Mouse (Mus musculus) hindbrain, embryonic 12.5 days (tissue): ENCODE data around the gene Drg2. TPM values are rescaled to one million over a fixed set of nuclear protein-coding genes. Genes with fewer than 3 reads are reported as not detected.
A peak's percentile ranks its signal among the peaks of the same experiment; 100 is the strongest.

Source experiments
- ATAC-seq: fragments of 200-750 bp; cut with Nextera tagmentation; 2 replicates; pipeline ENCODE4 v1.8.0; 2017; ENCODE audit warnings: moderate TSS enrichment; ENCODE audit not compliant: low FRiP score
- H3K27ac ChIP-seq: fragments of 300-500 bp; sonication (generic); 2 replicates; pipeline ENCODE4 v1.5.1; 2016; ENCODE audit warnings: mild to moderate bottlenecking
- H3K27me3 ChIP-seq: fragments of 300-500 bp; sonication (generic); 2 replicates; pipeline ENCODE4 v1.6.1; 2016; ENCODE audit warnings: mild to moderate bottlenecking
- H3K36me3 ChIP-seq: fragments of 300-500 bp; sonication (generic); 2 replicates; pipeline ENCODE4 v1.6.1; 2016; ENCODE audit warnings: mild to moderate bottlenecking
- H3K4me1 ChIP-seq: fragments of 300-500 bp; sonication (generic); 2 replicates; pipeline ENCODE4 v1.6.1; 2016
- H3K4me2 ChIP-seq: fragments of 300-500 bp; sonication (generic); replicated peaks from 2 replicates; pipeline ENCODE4 v1.6.1; 2016; ENCODE audit warnings: mild to moderate bottlenecking
- H3K4me3 ChIP-seq: fragments of 300-500 bp; sonication (generic); 2 replicates; pipeline ENCODE4 v1.5.1; 2016; ENCODE audit warnings: mild to moderate bottlenecking
- H3K9ac ChIP-seq: fragments of 300-500 bp; sonication (generic); 2 replicates; pipeline ENCODE4 v1.6.1; 2016; ENCODE audit warnings: mild to moderate bottlenecking, moderate library complexity
- H3K9me3 ChIP-seq: fragments of 300-500 bp; sonication (generic); replicated peaks from 2 replicates; pipeline ENCODE4 v1.6.1; 2016; ENCODE audit warnings: mild to moderate bottlenecking
- WGBS: fragments of 180-500 bp; shearing (Covaris S2); methylation state at CpG from one replicate; pipeline ENCODE4 v1.1.7; 2016; 5-methylcytosine and 5-hydroxymethylcytosine counted together
- polyA plus RNA-seq: library from polyadenylated mRNA; unstranded; fragments of >200 nt; fragmentation: Nextera tagmentation; extraction: Ambion mirVana; gene quantifications from 2 replicates; pipeline ENCODE4 v1.2.1, GENCODE M21; 2016

The Drg2 gene
- polyA plus RNA-seq, 1 experiment from 2014 or later, result 94.4 TPM

- no peaks in the 10 kb centered on the region for H3K9me3 ChIP-seq
- no peak overlapping the region for H3K27ac ChIP-seq
- ATAC-seq, result no peak
- WGBS, result 86% methylated on average over 5 of the region's 5 CpGs
- no peak overlapping the region for H3K4me3 ChIP-seq
- no peaks in the 10 kb centered on the region for H3K4me1 ChIP-seq
- H3K4me2 ChIP-seq, result no peak overlapping the region
- no peaks in the 10 kb centered on the region for H3K27me3 ChIP-seq
- no peaks in the 10 kb centered on the region for H3K36me3 ChIP-seq
- H3K9ac ChIP-seq, result no peak overlapping the region
Observed at GRCm38 (mm10) chr11:60475668-60476362, 21.4 kb downstream of the Drg2 start.

GRCm38 (mm10) chr11:60478121-60478520, 23.7 kb downstream of the Drg2 start:
- Histone ChIP-seq H3K9me3 (no peaks in the 10 kb centered on the region), H3K4me1 (no peaks in the 10 kb centered on the region), H3K4me3 (no peak overlapping the region), H3K36me3 (no peaks in the 10 kb centered on the region), H3K27ac (no peak overlapping the region), H3K4me2 (0 out of 2 replicates have a peak overlapping the region, but pooled peaks have one; percentile 2), H3K27me3 (no peaks in the 10 kb centered on the region), H3K9ac (no peak overlapping the region)
- 46% methylated on average over 14 of the region's 17 CpGs for WGBS
- no peak for ATAC-seq

- no peaks in the 10 kb centered on the region for H3K27me3 ChIP-seq
- no peaks in the 10 kb centered on the region for H3K4me1 ChIP-seq
- H3K9ac ChIP-seq, result no peak overlapping the region
- ATAC-seq, result no peak
- no peak overlapping the region for H3K4me3 ChIP-seq
- H3K36me3 ChIP-seq, result no peaks in the 10 kb centered on the region
- H3K9me3 ChIP-seq, result no peaks in the 10 kb centered on the region
- no peak overlapping the region for H3K27ac ChIP-seq
- H3K4me2 ChIP-seq, result no peak overlapping the region
- WGBS, result 71% methylated on average over 3 of the region's 3 CpGs
Observed at GRCm38 (mm10) chr11:60486267-60486666, 31.9 kb downstream of the Drg2 start.

GRCm38 (mm10) chr11:60492726-60493125, 38.3 kb downstream of the Drg2 start:
- no peak overlapping the region for H3K27ac ChIP-seq
- H3K27me3 ChIP-seq, result no peaks in the 10 kb centered on the region
- H3K9ac ChIP-seq, result no peak overlapping the region
- H3K36me3 ChIP-seq, result no peaks in the 10 kb centered on the region
- H3K4me3 ChIP-seq, result no peak overlapping the region
- no peak overlapping the region for H3K4me2 ChIP-seq
- H3K4me1 ChIP-seq, result no peaks in the 10 kb centered on the region
- H3K9me3 ChIP-seq, result no peaks in the 10 kb centered on the region
- 92% methylated on average over 5 of the region's 5 CpGs for WGBS
- no peak for ATAC-seq

- no peaks in the 10 kb centered on the region for H3K4me1 ChIP-seq
- H3K27me3 ChIP-seq, result no peaks in the 10 kb centered on the region
- no peaks in the 10 kb centered on the region for H3K9me3 ChIP-seq
- H3K9ac ChIP-seq, result no peak overlapping the region
- no peak for ATAC-seq
- H3K4me3 ChIP-seq, result no peak overlapping the region
- no peak overlapping the region for H3K27ac ChIP-seq
- 70% methylated on average over 2 of the region's 2 CpGs for WGBS
- H3K4me2 ChIP-seq, result no peak overlapping the region
- no peaks in the 10 kb centered on the region for H3K36me3 ChIP-seq
Observed at GRCm38 (mm10) chr11:60495692-60496091, 41.3 kb downstream of the Drg2 start.

GRCm38 (mm10) chr11:60507281-60507680, 52.9 kb downstream of the Drg2 start:
- Histone ChIP-seq H3K36me3 (no peaks in the 10 kb centered on the region), H3K27me3 (peaks cover 38% of the 10 kb centered on the region), H3K4me2 (no peak overlapping the region), H3K4me3 (no peak overlapping the region), H3K4me1 (peaks cover 13% of the 10 kb centered on the region), H3K27ac (no peak overlapping the region), H3K9ac (no peak overlapping the region), H3K9me3 (no peaks in the 10 kb centered on the region)
- no peak for ATAC-seq
- 85% methylated on average over 13 of the region's 13 CpGs for WGBS

GRCm38 (mm10) chr11:60508950-60509349, 54.6 kb downstream of the Drg2 start:
- peak overlapping the region; percentile 37 for H3K4me3 ChIP-seq
- WGBS, result 4% methylated on average over 11 of the region's 11 CpGs
- H3K36me3 ChIP-seq, result no peaks in the 10 kb centered on the region
- peaks cover 13% of the 10 kb centered on the region for H3K4me1 ChIP-seq
- ATAC-seq, result no peak
- H3K27ac ChIP-seq, result no peak overlapping the region
- H3K4me2 ChIP-seq, result peak overlapping the region; percentile 63
- peak overlapping the region; percentile 51 for H3K9ac ChIP-seq
- H3K27me3 ChIP-seq, result peaks cover 38% of the 10 kb centered on the region
- no peaks in the 10 kb centered on the region for H3K9me3 ChIP-seq

- WGBS, result 1% methylated on average over 25 of the region's 25 CpGs
- no peak for ATAC-seq
Observed at GRCm38 (mm10) chr11:60509500-60509899, 55.1 kb downstream of the Drg2 start.

GRCm38 (mm10) chr11:60511893-60512292, 57.5 kb downstream of the Drg2 start:
- H3K36me3 ChIP-seq, result no peaks in the 10 kb centered on the region
- no peak overlapping the region for H3K9ac ChIP-seq
- H3K9me3 ChIP-seq, result no peaks in the 10 kb centered on the region
- H3K27ac ChIP-seq, result no peak overlapping the region
- no peak overlapping the region for H3K4me3 ChIP-seq
- H3K4me2 ChIP-seq, result no peak overlapping the region
- 94% methylated on average over 1 of the region's 1 CpGs for WGBS
- peaks cover 13% of the 10 kb centered on the region for H3K4me1 ChIP-seq
- H3K27me3 ChIP-seq, result peaks cover 38% of the 10 kb centered on the region
- no peak for ATAC-seq

More at GRCm38 (mm10) chr11:60509500-60509899, 55.1 kb downstream of the Drg2 start:
- peak overlapping the region; percentile 37 for H3K4me3 ChIP-seq
- peaks cover 38% of the 10 kb centered on the region for H3K27me3 ChIP-seq
- peaks cover 13% of the 10 kb centered on the region for H3K4me1 ChIP-seq
- peak overlapping the region; percentile 63 for H3K4me2 ChIP-seq
- H3K36me3 ChIP-seq, result no peaks in the 10 kb centered on the region
- peak overlapping the region; percentile 51 for H3K9ac ChIP-seq
- no peak overlapping the region for H3K27ac ChIP-seq
- no peaks in the 10 kb centered on the region for H3K9me3 ChIP-seq

GRCm38 (mm10) chr11:60512520-60512919, 58.1 kb downstream of the Drg2 start:
- peaks cover 34% of the 10 kb centered on the region for H3K27me3 ChIP-seq
- H3K4me2 ChIP-seq, result no peak overlapping the region
- H3K9ac ChIP-seq, result no peak overlapping the region
- peaks cover 13% of the 10 kb centered on the region for H3K4me1 ChIP-seq
- H3K36me3 ChIP-seq, result no peaks in the 10 kb centered on the region
- H3K9me3 ChIP-seq, result no peaks in the 10 kb centered on the region
- no peak overlapping the region for H3K4me3 ChIP-seq
- WGBS, result 75% methylated on average over 2 of the region's 2 CpGs
- no peak for ATAC-seq
- H3K27ac ChIP-seq, result no peak overlapping the region

GRCm38 (mm10) chr11:60514941-60515340, 60.5 kb downstream of the Drg2 start:
- Histone ChIP-seq H3K4me1 (no peaks in the 10 kb centered on the region), H3K27me3 (peaks cover 13% of the 10 kb centered on the region), H3K4me3 (no peak overlapping the region), H3K27ac (no peak overlapping the region), H3K4me2 (no peak overlapping the region), H3K36me3 (no peaks in the 10 kb centered on the region), H3K9ac (no peak overlapping the region), H3K9me3 (no peaks in the 10 kb centered on the region)
- WGBS, result 70% methylated on average over 2 of the region's 2 CpGs
- no peak for ATAC-seq

GRCm38 (mm10) chr11:60518305-60518704, 63.9 kb downstream of the Drg2 start:
- no peaks in the 10 kb centered on the region for H3K36me3 ChIP-seq
- ATAC-seq, result no peak
- no peaks in the 10 kb centered on the region for H3K9me3 ChIP-seq
- H3K4me2 ChIP-seq, result no peak overlapping the region
- no peaks in the 10 kb centered on the region for H3K27me3 ChIP-seq
- WGBS, result 86% methylated on average over 4 of the region's 4 CpGs
- H3K9ac ChIP-seq, result no peak overlapping the region
- no peak overlapping the region for H3K27ac ChIP-seq
- H3K4me1 ChIP-seq, result no peaks in the 10 kb centered on the region
- H3K4me3 ChIP-seq, result no peak overlapping the region
